Mouse (Mus musculus): ENCODE data around the gene Met. TPM values are rescaled to one million over a fixed set of nuclear protein-coding genes. Genes with fewer than 3 reads are reported as not detected.

Met gene
- total and polyA plus RNA-seq, 3 experiments = 0.49 TPM; not detected in 2

- Histone ChIP-seq H3K4me3 (ENCODE audit: low read depth, low read length) (no peak overlapping the region), H3K27me3 (ENCODE audit: insufficient read depth, low read length) (peaks cover 6% of the 10 kb centered on the region; the same call in 1 of the 2 replicates), H3K9me3 (replicated peaks) (no peaks in the 10 kb centered on the region), H3K36me3 (replicated peaks) (no peaks in the 10 kb centered on the region), H3K4me1 (ENCODE audit: insufficient read depth, low read depth, low read length) (no peaks in the 10 kb centered on the region)
- ATAC-seq (ENCODE audit: extremely low read depth, insufficient number of reproducible peaks, low FRiP score, poor library complexity, severe bottlenecking) (no peak), DNase-seq (ENCODE audit: low spot score) (no peak)
- TF ChIP-seq POLR2AphosphoS5 (IDR thresholded peaks at IDR 0.05; ENCODE audit: insufficient replicate concordance, low read depth, low read length) (no peak), GATA1 (IDR thresholded peaks at IDR 0.05; ENCODE audit: borderline replicate concordance, low read length) (no peak), GATA2 (IDR thresholded peaks at IDR 0.05; ENCODE audit: borderline replicate concordance, low read depth, low read length) (no peak), TAL1 (conservative IDR thresholded peaks at IDR 0.05; ENCODE audit: low read depth, low read length) (no peak), CTCF (IDR thresholded peaks at IDR 0.05; ENCODE audit: low read depth, low read length) (no peak)
Measured at GRCm38 (mm10) chr6:17559657-17560056, 96.1 kb downstream of the Met start.

- ATAC-seq (ENCODE audit: extremely low read depth, insufficient number of reproducible peaks, low FRiP score, poor library complexity, severe bottlenecking) (no peak), DNase-seq (ENCODE audit: low spot score) (no peak)
- Histone ChIP-seq H3K4me3 (ENCODE audit: low read depth, low read length) (no peak overlapping the region), H3K27me3 (ENCODE audit: insufficient read depth, low read length) (peaks cover 6% of the 10 kb centered on the region; the same call in 1 of the 2 replicates), H3K4me1 (ENCODE audit: insufficient read depth, low read depth, low read length) (no peaks in the 10 kb centered on the region), H3K9me3 (replicated peaks) (no peaks in the 10 kb centered on the region), H3K36me3 (replicated peaks) (no peaks in the 10 kb centered on the region)
- no peak for TF ChIP-seq CTCF (IDR thresholded peaks at IDR 0.05; ENCODE audit: low read depth, low read length)
Measured at GRCm38 (mm10) chr6:17561347-17561746, 97.7 kb downstream of the Met start.

GRCm38 (mm10) chr6:17561886-17562285 lies 98.3 kb downstream of the Met start:
- Histone ChIP-seq H3K4me3 (ENCODE audit: low read depth, low read length) (no peak overlapping the region), H3K36me3 (replicated peaks) (no peaks in the 10 kb centered on the region), H3K4me1 (ENCODE audit: insufficient read depth, low read depth, low read length) (no peaks in the 10 kb centered on the region), H3K27me3 (ENCODE audit: insufficient read depth, low read length) (peaks cover 6% of the 10 kb centered on the region; the same call in 1 of the 2 replicates), H3K9me3 (replicated peaks) (no peaks in the 10 kb centered on the region)
- ATAC-seq (ENCODE audit: extremely low read depth, insufficient number of reproducible peaks, low FRiP score, poor library complexity, severe bottlenecking) (no peak), DNase-seq (ENCODE audit: low spot score) (no peak)
- TF ChIP-seq GATA1 (IDR thresholded peaks at IDR 0.05; ENCODE audit: borderline replicate concordance, low read length) (no peak), TAL1 (conservative IDR thresholded peaks at IDR 0.05; ENCODE audit: low read depth, low read length) (no peak), CTCF (IDR thresholded peaks at IDR 0.05; ENCODE audit: low read depth, low read length) (no peak), GATA2 (IDR thresholded peaks at IDR 0.05; ENCODE audit: borderline replicate concordance, low read depth, low read length) (no peak), POLR2AphosphoS5 (IDR thresholded peaks at IDR 0.05; ENCODE audit: insufficient replicate concordance, low read depth, low read length) (no peak)

- no peaks in the 10 kb centered on the region for H3K36me3 ChIP-seq (replicated peaks)
- no peaks in the 10 kb centered on the region for H3K9me3 ChIP-seq (replicated peaks)
- H3K4me1 ChIP-seq (ENCODE audit: insufficient read depth, low read depth, low read length) = no peaks in the 10 kb centered on the region
- H3K27me3 ChIP-seq (ENCODE audit: insufficient read depth, low read length) = peaks cover 6% of the 10 kb centered on the region; the same call in 1 of the 2 replicates
- ATAC-seq (ENCODE audit: extremely low read depth, insufficient number of reproducible peaks, low FRiP score, poor library complexity, severe bottlenecking) = no peak
- H3K4me3 ChIP-seq (ENCODE audit: low read depth, low read length) = no peak overlapping the region
- no peak for TF ChIP-seq GATA2 (IDR thresholded peaks at IDR 0.05; ENCODE audit: borderline replicate concordance, low read depth, low read length)
- no peak for TF ChIP-seq POLR2AphosphoS5 (IDR thresholded peaks at IDR 0.05; ENCODE audit: insufficient replicate concordance, low read depth, low read length)
- no peak for TF ChIP-seq TAL1 (conservative IDR thresholded peaks at IDR 0.05; ENCODE audit: low read depth, low read length)
- TF ChIP-seq GATA1 (IDR thresholded peaks at IDR 0.05; ENCODE audit: borderline replicate concordance, low read length) = no peak
- no peak for TF ChIP-seq CTCF (IDR thresholded peaks at IDR 0.05; ENCODE audit: low read depth, low read length)
- no peak for DNase-seq (ENCODE audit: low spot score)
Measured at GRCm38 (mm10) chr6:17562472-17563088, 99.0 kb downstream of the Met start.

GRCm38 (mm10) chr6:17568702-17569352 lies 105.2 kb downstream of the Met start:
- no peaks in the 10 kb centered on the region for H3K36me3 ChIP-seq (replicated peaks)
- H3K27me3 ChIP-seq (ENCODE audit: insufficient read depth, low read length) = no peaks in the 10 kb centered on the region
- no peak overlapping the region for H3K4me3 ChIP-seq (ENCODE audit: low read depth, low read length)
- no peaks in the 10 kb centered on the region for H3K4me1 ChIP-seq (ENCODE audit: insufficient read depth, low read depth, low read length)
- no peak for TF ChIP-seq CTCF (IDR thresholded peaks at IDR 0.05; ENCODE audit: low read depth, low read length)
- TF ChIP-seq POLR2AphosphoS5 (IDR thresholded peaks at IDR 0.05; ENCODE audit: insufficient replicate concordance, low read depth, low read length) = no peak
- TF ChIP-seq TAL1 (conservative IDR thresholded peaks at IDR 0.05; ENCODE audit: low read depth, low read length) = no peak
- no peak for TF ChIP-seq GATA2 (IDR thresholded peaks at IDR 0.05; ENCODE audit: borderline replicate concordance, low read depth, low read length)
- no peak for TF ChIP-seq GATA1 (IDR thresholded peaks at IDR 0.05; ENCODE audit: borderline replicate concordance, low read length)
- ATAC-seq (ENCODE audit: extremely low read depth, insufficient number of reproducible peaks, low FRiP score, poor library complexity, severe bottlenecking) (no peak), DNase-seq (ENCODE audit: low spot score) (no peak)
- no peaks in the 10 kb centered on the region for H3K9me3 ChIP-seq (replicated peaks)

- Histone ChIP-seq H3K36me3 (replicated peaks) (no peaks in the 10 kb centered on the region), H3K27me3 (ENCODE audit: insufficient read depth, low read length) (no peaks in the 10 kb centered on the region; the same call in none of the 2 replicates), H3K4me3 (ENCODE audit: low read depth, low read length) (no peak overlapping the region), H3K9me3 (replicated peaks) (no peaks in the 10 kb centered on the region), H3K4me1 (ENCODE audit: insufficient read depth, low read depth, low read length) (no peaks in the 10 kb centered on the region)
- TF ChIP-seq GATA1 (IDR thresholded peaks at IDR 0.05; ENCODE audit: borderline replicate concordance, low read length) (no peak), CTCF (IDR thresholded peaks at IDR 0.05; ENCODE audit: low read depth, low read length) (no peak), GATA2 (IDR thresholded peaks at IDR 0.05; ENCODE audit: borderline replicate concordance, low read depth, low read length) (no peak), POLR2AphosphoS5 (IDR thresholded peaks at IDR 0.05; ENCODE audit: insufficient replicate concordance, low read depth, low read length) (no peak), TAL1 (conservative IDR thresholded peaks at IDR 0.05; ENCODE audit: low read depth, low read length) (no peak)
- ATAC-seq (ENCODE audit: extremely low read depth, insufficient number of reproducible peaks, low FRiP score, poor library complexity, severe bottlenecking) = no peak
- DNase-seq (ENCODE audit: low spot score) = no peak
Measured at GRCm38 (mm10) chr6:17573227-17573626, 109.6 kb downstream of the Met start.
